Mouse (Mus musculus): Measurements from ENCODE around the gene Tmem219. TPM values are rescaled to one million over a fixed set of nuclear protein-coding genes. Genes with fewer than 3 reads are reported as not detected.
"Not testable (repeated sequence)": the region's sequence is repeated elsewhere in the genome, so short reads cannot be mapped to it uniquely, and the experiment has no call there.

Tmem219 gene
- polyA plus RNA-seq, 1 experiment = 27.7 TPM

DNA sequence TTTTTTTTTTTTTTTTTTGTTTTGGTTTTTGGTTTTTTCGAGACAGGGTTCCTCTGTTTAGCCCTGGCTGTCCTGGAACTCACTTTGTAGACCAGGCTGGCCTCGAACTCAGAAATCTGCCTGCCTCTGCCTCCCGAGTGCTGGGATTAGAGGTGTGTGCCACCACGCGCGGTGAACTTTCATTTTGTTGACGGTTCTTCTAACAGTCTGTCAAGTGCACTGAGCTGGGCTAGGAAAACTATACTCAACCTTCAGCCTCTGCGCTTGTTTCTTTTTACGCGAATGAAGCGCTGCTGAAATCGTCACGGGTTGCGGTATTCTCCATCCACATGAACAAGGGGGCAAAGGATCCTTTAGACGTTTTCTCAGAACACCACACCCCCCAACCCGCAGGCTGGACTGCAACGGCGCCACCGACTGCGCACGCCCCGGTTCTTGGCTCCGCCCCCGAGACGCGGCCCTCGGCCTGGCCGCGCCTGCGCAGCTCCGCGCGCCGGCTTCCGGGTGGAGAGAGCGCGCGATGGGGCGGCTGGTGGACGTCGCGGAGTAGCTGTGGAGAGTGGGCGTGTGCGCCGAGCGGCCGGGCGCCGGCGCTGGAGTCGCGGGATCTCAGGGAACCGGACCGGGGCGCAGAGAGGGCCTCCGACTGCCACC lies 5.8 kb upstream of the Tmem219 start, which contains the start of gene Kctd13:
Gene Kctd13 (plus strand): TSS at position 496 of the 654 bp plus-strand sequence.
- peak; percentile 63 to 91 for DNase-seq (ENCODE audit: extremely low spot score in 1 of 2, low spot score in 1 of 2)

DNA sequence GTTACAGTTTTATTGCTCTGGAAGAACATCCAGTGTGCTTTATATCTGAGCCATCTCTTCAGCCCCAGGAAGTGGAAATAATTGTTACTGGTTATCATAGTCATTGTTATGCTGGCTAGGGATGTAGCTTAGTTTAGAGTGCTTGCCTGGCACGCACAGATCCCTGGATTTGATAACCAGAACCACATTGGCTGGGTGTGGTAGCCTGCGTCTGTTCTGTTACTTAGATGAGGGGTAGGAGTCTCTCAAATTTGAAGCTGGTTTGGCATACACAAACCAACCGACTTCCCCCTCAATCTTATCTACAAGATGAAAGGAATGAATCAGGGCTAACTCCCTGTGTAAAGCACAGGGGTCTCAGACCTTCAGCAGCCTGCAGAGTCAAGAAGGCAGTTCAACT lies 3.6 kb upstream of the Tmem219 start:
- DNase-seq (ENCODE audit: extremely low spot score in 1 of 2, low spot score in 1 of 2) = no peak

- DNase-seq (ENCODE audit: extremely low spot score in 1 of 2, low spot score in 1 of 2) = no peak
Measured at GRCm38 (mm10) chr7:126923999-126924398, 1.3 kb upstream of the Tmem219 start.

DNA sequence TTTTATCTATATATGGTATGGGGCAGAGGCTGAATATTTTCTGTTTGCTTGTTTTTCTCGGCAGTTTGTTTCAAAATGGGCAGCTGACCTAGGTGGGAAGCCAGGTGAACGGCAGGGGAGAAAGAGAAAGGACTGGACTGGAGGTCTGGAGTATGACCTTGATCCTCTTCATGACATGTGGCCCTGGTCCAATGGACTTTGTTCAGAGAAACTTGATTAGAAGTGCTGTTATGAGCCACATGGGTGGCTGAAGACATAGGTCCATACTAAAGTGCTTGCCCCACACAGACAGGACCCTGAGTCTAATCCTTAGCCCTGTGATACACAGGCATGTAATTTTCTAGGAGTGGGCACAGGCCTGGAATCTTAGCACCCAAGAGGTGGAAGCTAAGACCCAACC lies 1.2 kb downstream of the Tmem219 start:
- DNase-seq (ENCODE audit: extremely low spot score in 1 of 2, low spot score in 1 of 2) = no peak

DNA sequence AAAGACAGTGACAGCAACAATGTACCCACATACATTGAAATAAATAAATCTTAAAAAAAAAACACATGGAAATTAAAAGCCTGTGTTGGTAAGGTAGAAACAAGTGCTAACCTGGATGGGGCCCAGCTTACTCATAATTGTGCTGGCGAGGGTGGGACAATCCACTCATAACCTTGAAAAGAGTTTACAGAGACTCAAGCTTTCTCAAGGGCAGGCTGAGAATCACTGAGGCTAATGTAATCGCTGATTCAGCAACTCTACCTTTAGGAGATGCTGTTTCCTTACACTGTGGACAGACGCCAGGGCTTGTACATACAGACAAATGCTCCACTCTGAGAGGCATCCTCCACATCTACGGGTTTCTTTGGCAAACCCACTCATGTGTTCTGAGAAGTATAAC lies 2.7 kb downstream of the Tmem219 start:
- DNase-seq (ENCODE audit: extremely low spot score in 1 of 2, low spot score in 1 of 2) = no peak

GRCm38 (mm10) chr7:126918356-126918755 lies 4.4 kb downstream of the Tmem219 start:
- DNase-seq (ENCODE audit: extremely low spot score in 1 of 2, low spot score in 1 of 2) = not testable (repeated sequence)

GRCm38 (mm10) chr7:126914844-126915243 lies 7.9 kb downstream of the Tmem219 start:
- no peak for DNase-seq (ENCODE audit: extremely low spot score in 1 of 2, low spot score in 1 of 2)

- DNase-seq (ENCODE audit: extremely low spot score in 1 of 2, low spot score in 1 of 2) = no peak
Measured at GRCm38 (mm10) chr7:126905590-126905989, 17.1 kb downstream of the Tmem219 start.

DNA sequence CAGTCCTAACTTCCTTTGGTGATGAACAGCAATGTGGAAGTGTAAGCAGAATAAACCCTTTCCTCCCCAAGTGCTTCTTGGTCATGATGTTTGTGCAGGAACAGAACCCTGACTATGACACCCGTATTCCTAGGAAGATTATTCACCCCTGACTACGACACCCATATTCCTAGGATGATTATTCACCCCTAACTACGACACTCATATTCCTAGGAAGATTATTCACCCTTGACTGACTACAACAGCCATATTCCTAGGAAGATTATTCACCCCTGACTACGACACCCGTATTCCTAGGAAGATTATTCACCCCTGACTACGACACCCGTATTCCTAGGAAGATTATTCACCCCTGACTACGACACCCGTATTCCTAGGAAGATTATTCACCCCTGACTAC lies 22.9 kb downstream of the Tmem219 start:
- not testable (repeated sequence) for DNase-seq (ENCODE audit: extremely low spot score in 1 of 2, low spot score in 1 of 2)

GRCm38 (mm10) chr7:126898102-126898990 lies 24.4 kb downstream of the Tmem219 start:
- peak; percentile 76 to 97 for DNase-seq (ENCODE audit: extremely low spot score in 1 of 2, low spot score in 1 of 2)

DNA sequence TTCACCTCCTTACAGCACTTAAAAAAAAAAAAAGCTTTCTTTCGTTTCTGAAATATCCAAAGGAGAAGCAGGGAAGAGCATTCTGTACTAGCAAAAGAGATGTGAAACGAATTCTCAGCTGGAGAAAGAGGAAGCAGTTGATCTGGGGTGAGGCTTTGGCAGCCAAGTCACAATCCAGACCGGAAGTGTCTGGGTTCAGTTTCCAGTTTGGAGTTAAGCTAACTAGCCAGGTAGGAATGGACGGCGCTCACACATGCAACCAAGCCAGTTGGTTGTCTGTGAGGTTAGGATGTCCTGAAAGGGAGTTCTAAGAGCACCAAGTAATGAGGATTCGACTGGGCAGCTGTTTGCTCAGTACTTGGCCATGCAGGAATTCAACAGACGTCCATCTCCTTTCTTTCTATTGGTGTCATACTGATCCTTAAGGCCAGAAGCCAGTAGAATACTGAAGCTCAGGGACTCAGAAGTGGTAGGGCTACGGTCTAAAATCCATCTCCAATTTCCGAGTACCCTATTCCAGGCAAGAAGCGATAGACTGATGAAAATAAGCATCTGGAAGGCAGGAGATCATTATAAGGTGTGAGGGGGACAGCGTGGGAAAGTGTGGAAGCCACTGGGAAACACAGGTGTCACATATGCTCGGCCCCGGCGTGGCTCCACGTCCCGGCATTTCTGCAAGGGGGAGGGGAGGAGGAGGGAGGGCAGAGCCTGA lies 25.2 kb downstream of the Tmem219 start:
- DNase-seq (ENCODE audit: extremely low spot score in 1 of 2, low spot score in 1 of 2) = no peak

GRCm38 (mm10) chr7:126896912-126897311 lies 25.8 kb downstream of the Tmem219 start:
- DNase-seq (ENCODE audit: extremely low spot score in 1 of 2, low spot score in 1 of 2) = no peak

GRCm38 (mm10) chr7:126888852-126889251 lies 33.9 kb downstream of the Tmem219 start:
- no peak for DNase-seq (ENCODE audit: extremely low spot score in 1 of 2, low spot score in 1 of 2)

DNA sequence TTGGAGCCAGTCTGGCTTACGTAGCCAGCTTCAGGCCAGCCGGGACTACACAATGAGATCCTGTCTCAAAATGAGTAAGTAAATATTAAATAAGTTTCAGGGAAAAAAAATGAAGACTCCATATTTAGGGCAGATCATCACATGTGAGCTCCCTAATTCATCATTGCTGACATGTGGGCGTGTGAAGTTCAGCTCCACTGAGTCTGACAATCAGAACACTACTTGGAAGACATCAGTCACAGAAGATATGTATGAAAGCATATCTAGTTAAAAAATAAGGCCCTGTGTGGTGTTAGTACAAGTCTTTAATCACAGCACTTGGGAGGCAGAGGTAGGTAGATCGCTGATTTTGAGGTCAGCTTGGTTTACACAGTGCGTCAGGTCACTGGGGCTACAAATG lies 35.4 kb downstream of the Tmem219 start:
- no peak for DNase-seq (ENCODE audit: extremely low spot score in 1 of 2, low spot score in 1 of 2)

DNA sequence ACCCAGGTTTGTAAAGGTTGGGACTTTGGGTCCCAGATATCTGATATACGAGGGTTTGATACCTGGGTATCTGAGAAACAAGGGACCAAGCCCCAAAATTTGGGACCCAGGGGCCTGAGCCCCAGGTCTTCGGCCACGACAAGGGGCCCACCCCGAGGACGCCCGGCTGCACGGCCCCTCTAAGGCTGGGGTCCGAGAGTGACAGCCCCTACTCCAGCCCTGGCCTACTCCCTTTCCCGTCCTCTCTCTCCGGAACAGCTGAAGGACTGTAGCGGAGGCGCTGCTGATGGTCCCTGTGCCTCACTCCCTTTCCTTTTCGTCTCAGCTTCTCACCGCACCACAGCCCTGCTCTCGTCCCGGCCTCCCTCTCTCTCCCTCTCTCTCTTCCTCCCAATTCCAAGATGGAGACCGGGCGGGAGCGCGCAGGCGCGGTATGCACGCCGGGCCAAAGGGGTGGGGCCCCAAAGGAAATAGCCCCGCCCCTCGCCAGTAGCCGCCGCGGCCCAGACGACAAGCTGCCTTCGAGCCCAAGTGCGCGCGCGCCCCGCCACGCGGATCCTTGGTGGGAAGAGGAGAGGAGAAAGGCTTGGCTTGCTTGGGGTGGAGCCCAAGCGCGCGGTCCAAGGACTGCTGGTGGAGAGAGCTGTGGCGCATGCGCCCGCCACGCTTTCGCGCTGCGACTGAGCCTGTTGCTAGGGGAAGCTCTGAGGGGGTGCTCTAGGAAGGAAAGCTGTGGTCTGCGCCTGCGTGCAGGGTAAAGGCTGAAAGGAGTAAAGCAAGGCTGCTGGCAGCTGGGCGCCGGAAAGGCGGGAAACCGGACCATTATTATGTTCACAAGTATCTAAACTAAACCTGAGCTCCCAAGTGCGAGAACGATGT lies 38.2 kb downstream of the Tmem219 start, which contains the start of gene Taok2:
Gene Taok2 (minus strand): TSS at position 418 of the 879 bp plus-strand sequence.
- peak; percentile 97 to 99 for DNase-seq (ENCODE audit: extremely low spot score in 1 of 2, low spot score in 1 of 2)

GRCm38 (mm10) chr7:126883731-126884181 lies 39.0 kb downstream of the Tmem219 start:
- no peak for DNase-seq (ENCODE audit: extremely low spot score in 1 of 2, low spot score in 1 of 2)

GRCm38 (mm10) chr7:126881040-126881439 lies 41.7 kb downstream of the Tmem219 start:
- DNase-seq (ENCODE audit: extremely low spot score in 1 of 2, low spot score in 1 of 2) = no peak

GRCm38 (mm10) chr7:126877239-126877638 lies 45.5 kb downstream of the Tmem219 start:
- no peak for DNase-seq (ENCODE audit: extremely low spot score in 1 of 2, low spot score in 1 of 2)

DNA sequence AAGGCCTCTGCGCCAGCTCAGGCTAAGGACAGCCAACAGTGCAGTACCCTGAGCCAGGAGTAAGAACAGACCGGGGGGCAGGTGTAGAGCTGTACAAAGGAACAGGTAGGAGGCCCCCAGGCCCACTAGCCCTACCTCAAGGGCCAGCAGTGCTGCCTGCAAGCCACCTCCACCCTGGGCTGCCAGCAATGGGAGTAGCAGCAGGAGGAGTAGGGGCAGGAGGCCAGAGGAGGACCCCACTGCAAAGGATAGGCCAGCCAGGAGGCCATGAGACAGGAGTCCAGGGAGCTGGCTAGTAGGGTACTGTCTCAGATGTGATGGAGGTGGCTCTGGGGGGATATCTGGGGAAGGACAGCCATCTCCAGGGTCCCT lies 52.2 kb downstream of the Tmem219 start:
- DNase-seq (ENCODE audit: extremely low spot score in 1 of 2, low spot score in 1 of 2) = no peak
